Mouse (Mus musculus) kidney, embryonic 14.5 days (tissue): ENCODE measurements around the gene Vps26c. TPM values are rescaled to one million over a fixed set of nuclear protein-coding genes. Genes with fewer than 3 reads are reported as not detected.

ENCODE experiments used
- ATAC-seq: fragments of 200-750 bp; cut with Nextera tagmentation; 2 replicates; pipeline ENCODE4 v1.8.0; 2017; ENCODE audit warnings: moderate number of reproducible peaks, mild to moderate bottlenecking, moderate TSS enrichment, moderate library complexity; ENCODE audit not compliant: low FRiP score, low TSS enrichment
- H3K27ac ChIP-seq: fragments of 300-500 bp; sonication (generic); 2 replicates; pipeline ENCODE4 v1.5.1; 2014; ENCODE audit warnings: low read depth, mild to moderate bottlenecking, low read length, moderate library complexity, mixed read lengths
- H3K27me3 ChIP-seq: fragments of 300-500 bp; sonication (generic); 2 replicates; pipeline ENCODE4 v1.6.1; 2014; ENCODE audit warnings: mild to moderate bottlenecking, low read length; ENCODE audit not compliant: control insufficient read depth, insufficient read depth
- H3K36me3 ChIP-seq: fragments of 300-500 bp; sonication (generic); 2 replicates; pipeline ENCODE4 v1.6.1; 2014; ENCODE audit warnings: low read length, mixed read lengths; ENCODE audit not compliant: control insufficient read depth, insufficient read depth
- H3K4me1 ChIP-seq: fragments of 300-500 bp; sonication (generic); 2 replicates; pipeline ENCODE4 v1.6.1; 2014; ENCODE audit warnings: low read length, mixed read lengths; ENCODE audit not compliant: control insufficient read depth, insufficient read depth
- H3K4me2 ChIP-seq: fragments of 300-500 bp; sonication (generic); replicated peaks from 2 replicates; pipeline ENCODE4 v1.6.1; 2014; ENCODE audit warnings: low read depth, mild to moderate bottlenecking, low read length
- H3K4me3 ChIP-seq: fragments of 300-500 bp; sonication (generic); 2 replicates; pipeline ENCODE4 v1.5.1; 2014; ENCODE audit warnings: mild to moderate bottlenecking, low read length
- H3K9ac ChIP-seq: fragments of 300-500 bp; sonication (generic); 2 replicates; pipeline ENCODE4 v1.6.1; 2014; ENCODE audit warnings: low read depth, mild to moderate bottlenecking, low read length, moderate library complexity
- H3K9me3 ChIP-seq: fragments of 300-500 bp; sonication (generic); 2 replicates; pipeline ENCODE4 v1.6.1; 2016; ENCODE audit warnings: low read length; ENCODE audit not compliant: control insufficient read depth
- WGBS: fragments of 180-500 bp; shearing (Covaris S2); extraction: QIAGEN DNeasy Blood & Tissue Kit; methylation state at CpG from one replicate; pipeline ENCODE4 v1.1.7; 2014; 5-methylcytosine and 5-hydroxymethylcytosine counted together
- polyA plus RNA-seq: library from polyadenylated mRNA; unstranded; fragments of >200 nt; fragmentation: Nextera tagmentation; extraction: Ambion mirVana; gene quantifications from 2 replicates; pipeline ENCODE4 v1.2.1, GENCODE M21; 2014

Vps26c gene
- 45.1 and 59.2 TPM in 2 replicates for polyA plus RNA-seq

GRCm38 (mm10) chr16:94526344-94527151 lies at the start of gene Vps26c:
Gene Vps26c (minus strand): TSS chr16:94526830.
- ATAC-seq, result peak; percentile 95
- Histone ChIP-seq H3K4me2 (peak within 1 kb of the TSS; percentile 69), H3K9me3 (no peaks in the 10 kb centered on the region), H3K36me3 (no peaks in the 10 kb centered on the region), H3K9ac (peak within 1 kb of the TSS; percentile 71), H3K27ac (peak within 1 kb of the TSS; percentile 93), H3K27me3 (no peaks in the 10 kb centered on the region), H3K4me3 (peak within 1 kb of the TSS; percentile 62), H3K4me1 (peaks cover 16% of the 10 kb centered on the region)
- under 1% methylated on average over 92 of the region's 93 CpGs for WGBS

- Histone ChIP-seq H3K9ac (no peak overlapping the region), H3K9me3 (no peaks in the 10 kb centered on the region), H3K4me3 (no peak overlapping the region), H3K27ac (no peak overlapping the region), H3K4me2 (no peak overlapping the region), H3K36me3 (no peaks in the 10 kb centered on the region), H3K27me3 (no peaks in the 10 kb centered on the region), H3K4me1 (peaks cover 39% of the 10 kb centered on the region; the same call in 1 of the 2 replicates)
- ATAC-seq, result 0 out of 2 replicates have a peak, but pooled peaks have one; percentile 20
- WGBS, result 27% methylated on average over 5 of the region's 5 CpGs
Measured at GRCm38 (mm10) chr16:94575757-94576156, 49.1 kb upstream of the Vps26c start.

DNA sequence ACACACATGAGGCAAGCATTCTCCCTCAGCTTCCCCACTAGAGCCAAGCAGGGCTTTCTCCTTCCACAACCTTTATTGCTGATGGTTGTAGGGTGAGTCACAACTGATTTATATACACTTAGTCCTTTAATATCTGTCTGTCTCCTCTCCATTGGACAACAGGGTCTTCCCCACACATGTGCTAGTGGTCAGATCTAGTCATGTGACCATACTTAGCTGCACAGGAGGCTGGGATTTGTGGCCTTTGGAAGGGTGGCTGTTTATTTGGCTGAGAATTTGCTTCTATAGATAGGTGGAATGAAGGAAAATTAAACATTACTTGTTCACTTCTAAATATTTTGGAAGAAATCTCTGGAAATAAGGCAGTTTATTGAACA lies 48.1 kb upstream of the Vps26c start:
- Histone ChIP-seq H3K9ac (no peak overlapping the region), H3K4me2 (no peak overlapping the region), H3K27me3 (no peaks in the 10 kb centered on the region), H3K4me1 (peaks cover 38% of the 10 kb centered on the region; the same call in 1 of the 2 replicates), H3K4me3 (no peak overlapping the region), H3K36me3 (no peaks in the 10 kb centered on the region), H3K9me3 (no peaks in the 10 kb centered on the region), H3K27ac (no peak overlapping the region)
- no peak for ATAC-seq

DNA sequence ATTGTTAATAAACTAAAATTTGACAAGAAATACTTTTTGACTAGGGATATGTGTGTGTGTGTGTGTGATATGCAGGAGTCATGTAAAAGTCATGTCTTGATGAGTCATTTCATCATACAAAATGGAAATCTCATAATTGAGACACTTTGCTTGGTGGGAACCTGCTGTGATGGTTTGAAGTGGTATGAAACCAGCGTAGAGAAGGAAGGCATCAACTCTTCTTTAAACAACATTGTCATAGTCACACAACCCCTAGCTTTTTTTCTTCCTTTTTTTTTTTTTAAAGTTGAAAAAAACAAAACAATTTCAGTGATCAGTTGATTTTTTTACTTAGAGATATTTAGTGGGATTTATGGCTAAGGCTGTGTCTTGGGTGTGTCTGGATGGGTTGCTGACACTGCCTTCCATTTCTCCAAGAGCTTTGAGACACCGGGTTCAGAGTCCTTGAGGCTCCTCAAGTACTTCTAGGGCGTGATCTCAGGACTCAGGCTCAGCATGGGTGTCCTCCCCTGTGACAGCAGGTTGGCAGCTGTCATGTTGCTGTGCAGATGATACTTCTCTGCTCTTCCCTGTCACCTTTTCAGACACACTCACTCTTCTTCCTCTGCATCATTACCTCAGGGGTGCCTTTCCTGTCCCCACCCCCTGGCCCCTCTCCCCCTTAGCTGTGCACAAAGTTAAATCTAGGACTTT lies 47.5 kb upstream of the Vps26c start:
- WGBS, result 86% methylated on average over 3 of the region's 3 CpGs
- ATAC-seq, result no peak

GRCm38 (mm10) chr16:94572422-94572821 lies 45.8 kb upstream of the Vps26c start:
- H3K27me3 ChIP-seq, result no peaks in the 10 kb centered on the region
- H3K9ac ChIP-seq, result no peak overlapping the region
- H3K36me3 ChIP-seq, result no peaks in the 10 kb centered on the region
- H3K4me2 ChIP-seq, result peak overlapping the region; percentile 24; the same call in 1 of the 2 replicates
- H3K4me3 ChIP-seq, result no peak overlapping the region
- no peaks in the 10 kb centered on the region for H3K9me3 ChIP-seq
- peaks cover 34% of the 10 kb centered on the region; the same call in 1 of the 2 replicates for H3K4me1 ChIP-seq
- WGBS, result 27% methylated on average over 2 of the region's 2 CpGs
- ATAC-seq, result no peak
- no peak overlapping the region for H3K27ac ChIP-seq

More for the DNA sequence above, 47.5 kb upstream of the Vps26c start:
- no peaks in the 10 kb centered on the region for H3K9me3 ChIP-seq
- H3K4me1 ChIP-seq, result peaks cover 37% of the 10 kb centered on the region; the same call in 1 of the 2 replicates
- H3K27ac ChIP-seq, result no peak overlapping the region
- no peaks in the 10 kb centered on the region for H3K27me3 ChIP-seq
- no peak overlapping the region for H3K4me2 ChIP-seq
- H3K4me3 ChIP-seq, result no peak overlapping the region
- H3K36me3 ChIP-seq, result no peaks in the 10 kb centered on the region
- H3K9ac ChIP-seq, result no peak overlapping the region

- Histone ChIP-seq H3K4me2 (peak overlapping the region; percentile 78), H3K36me3 (no peaks in the 10 kb centered on the region), H3K4me1 (peaks cover 34% of the 10 kb centered on the region; the same call in 1 of the 2 replicates), H3K27ac (peak overlapping the region; percentile 100), H3K27me3 (no peaks in the 10 kb centered on the region), H3K9ac (peak overlapping the region; percentile 100), H3K9me3 (no peaks in the 10 kb centered on the region), H3K4me3 (peak overlapping the region; percentile 99)
- ATAC-seq, result no peak
- WGBS, result 22% methylated on average over 10 of the region's 10 CpGs
Measured at GRCm38 (mm10) chr16:94571111-94571993, 44.7 kb upstream of the Vps26c start.

- Histone ChIP-seq H3K36me3 (no peaks in the 10 kb centered on the region), H3K4me2 (peak overlapping the region; percentile 78), H3K9me3 (no peaks in the 10 kb centered on the region), H3K9ac (peak overlapping the region; percentile 100), H3K4me1 (peaks cover 25% of the 10 kb centered on the region; the same call in 1 of the 2 replicates), H3K27ac (peak overlapping the region; percentile 100), H3K4me3 (peak overlapping the region; percentile 99), H3K27me3 (no peaks in the 10 kb centered on the region)
- WGBS, result under 1% methylated on average over 33 of the region's 88 CpGs
- peak; percentile 26; the same call in 1 of the 2 replicates for ATAC-seq
Measured at GRCm38 (mm10) chr16:94570361-94571041, 43.9 kb upstream of the Vps26c start.
